Mouse (Mus musculus) cerebellum, adult 9-10 months (tissue): ENCODE results near the gene Ndst2.
"Not testable (repeated sequence)": the region's sequence is repeated elsewhere in the genome, so short reads cannot be mapped to it uniquely, and the experiment has no call there.

Experiments used
- DNase-seq: peaks from one replicate; pipeline ENCODE4 v3.0.0; 2022

Gene Ndst2

DNA sequence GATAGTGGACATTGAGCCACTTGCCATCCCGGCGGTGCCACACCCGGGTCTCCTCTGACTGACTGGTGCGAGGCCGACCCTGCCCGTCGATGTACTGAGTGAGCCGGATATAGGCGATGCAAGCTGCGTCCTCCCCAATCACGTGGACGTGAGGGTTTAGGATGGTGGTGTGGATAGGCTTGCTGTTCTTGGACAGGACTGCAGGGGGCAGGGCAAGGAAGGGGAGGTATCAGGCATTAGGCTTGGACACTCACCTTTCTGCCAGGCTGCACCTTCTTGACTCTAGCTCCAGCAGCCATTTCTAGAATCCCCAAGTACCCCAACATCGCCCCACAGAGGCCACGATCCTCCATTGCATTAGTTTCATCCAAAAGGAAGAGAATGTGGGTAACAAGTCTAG lies 2.9 kb upstream of the Ndst2 start:
- peak; percentile 62 for DNase-seq

DNA sequence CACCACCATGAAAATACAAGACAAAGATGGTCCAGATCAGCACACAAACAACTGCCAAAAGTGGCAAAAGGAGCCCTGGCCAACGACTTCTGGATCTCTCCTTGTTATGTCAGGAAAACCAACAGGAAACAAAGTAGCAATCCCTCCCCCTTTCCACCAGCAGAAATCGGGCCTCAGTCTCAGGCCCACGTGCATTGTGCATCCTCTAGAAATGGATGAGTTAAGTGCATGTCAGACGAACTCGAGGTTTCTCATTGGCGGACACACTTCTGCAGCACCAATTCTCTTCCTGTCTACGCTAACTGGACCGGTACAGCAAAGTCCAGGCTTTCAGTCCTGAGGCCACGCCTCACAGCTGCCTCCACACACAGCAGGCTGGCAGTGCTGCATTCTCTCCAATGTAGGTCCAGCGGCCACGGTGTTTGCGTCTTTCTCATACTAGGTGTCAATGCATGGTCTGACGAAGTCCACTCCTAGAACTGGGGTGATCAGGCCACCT lies 1.6 kb upstream of the Ndst2 start:
- no peak for DNase-seq

DNA sequence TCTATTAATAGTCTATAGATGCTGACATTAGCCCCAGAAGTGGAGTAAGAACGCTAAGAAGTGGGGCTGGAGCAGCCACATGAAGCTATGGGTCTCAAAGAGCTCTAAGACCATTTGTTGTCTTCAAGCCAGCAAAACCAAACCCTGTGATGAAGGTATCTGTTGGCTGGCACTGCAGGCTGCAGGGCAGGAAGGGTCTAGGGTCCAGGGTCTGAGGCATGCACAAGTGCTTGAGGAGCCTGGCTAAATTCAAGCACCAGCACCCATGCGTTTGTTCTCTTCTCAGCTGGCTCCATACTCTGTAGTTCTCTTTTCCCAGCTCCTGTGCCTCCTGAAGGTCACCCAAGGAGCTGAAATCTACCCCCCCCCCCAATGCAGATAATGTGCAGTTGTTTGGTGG lies 690 bp upstream of the Ndst2 start:
- DNase-seq, result no peak

DNA sequence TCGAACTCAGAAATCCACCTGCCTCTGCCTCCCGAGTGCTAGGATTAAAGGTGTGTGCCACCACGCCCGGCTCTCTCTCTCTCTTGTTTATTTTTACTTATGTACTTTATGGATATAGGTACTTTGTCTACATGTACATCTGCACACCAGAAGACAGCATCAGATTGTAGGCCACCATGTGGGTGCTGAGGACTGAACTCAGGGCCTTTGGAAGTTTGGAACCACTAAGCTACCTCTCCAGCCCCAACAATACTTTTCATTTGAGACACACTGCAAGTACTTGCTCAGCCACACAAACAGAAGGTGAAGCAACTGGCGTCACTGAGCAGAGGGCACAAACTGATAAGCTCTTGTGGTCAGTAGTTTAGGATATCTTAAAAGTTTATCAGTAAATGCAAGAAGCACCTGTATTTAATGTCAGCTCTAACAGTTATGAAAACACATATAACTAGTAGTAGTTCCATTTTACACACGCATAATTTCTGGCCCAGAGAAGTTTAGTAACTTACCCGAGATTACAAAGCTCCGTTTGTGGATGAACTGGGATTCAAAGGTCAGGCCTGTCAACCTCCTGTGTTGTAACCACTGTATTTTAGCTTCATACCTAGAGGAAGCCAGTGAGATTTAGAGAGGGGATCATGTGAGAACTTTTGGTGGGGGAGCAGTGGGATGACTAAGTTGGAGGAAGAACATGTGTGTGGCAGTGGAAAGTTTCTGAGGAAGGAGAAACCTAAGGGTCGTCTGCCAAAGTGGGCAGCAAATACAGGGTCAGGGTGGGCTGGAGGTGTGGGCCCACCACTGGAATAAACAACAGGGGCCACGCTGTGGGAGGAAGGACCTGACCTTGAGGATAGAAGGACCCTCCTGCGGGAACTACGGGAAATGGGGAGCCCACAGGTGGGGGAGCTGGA lies 1.1 kb downstream of the Ndst2 start:
- no peak for DNase-seq

DNA sequence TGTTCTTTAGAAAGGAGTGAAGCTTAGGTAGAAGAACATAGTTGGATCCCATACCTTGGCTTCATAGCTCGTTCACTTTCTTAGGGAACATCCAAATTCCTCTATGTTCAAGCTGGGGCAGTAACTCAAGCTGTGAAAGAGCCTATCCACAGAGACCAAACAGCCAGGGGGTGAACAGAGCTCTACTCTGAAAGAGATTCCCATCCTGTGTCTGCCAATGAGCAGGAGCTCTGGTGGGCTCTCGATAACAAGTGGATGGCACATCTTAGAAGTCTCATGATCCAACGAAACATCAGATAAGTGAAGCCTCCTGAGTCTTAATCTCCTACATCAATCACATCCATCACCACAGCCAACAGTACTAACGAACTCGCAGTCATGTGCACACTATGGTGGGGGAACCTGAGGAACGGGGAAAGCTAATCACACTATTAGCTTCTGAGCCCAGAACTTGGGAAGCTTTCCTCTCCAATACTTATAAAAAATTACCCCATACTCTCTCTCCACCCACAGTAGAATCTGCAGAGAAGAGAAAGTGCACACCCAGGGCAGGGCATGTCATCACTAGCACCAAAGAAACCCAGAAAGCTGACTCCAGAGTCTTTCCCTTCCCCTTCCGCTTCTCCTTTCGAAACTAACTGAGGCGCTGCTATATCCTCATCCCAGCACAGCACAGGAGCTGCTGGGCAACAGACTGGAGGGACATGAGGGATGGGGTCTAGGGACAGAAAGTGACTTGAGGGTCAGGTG lies 3.3 kb downstream of the Ndst2 start:
- no peak for DNase-seq

DNA sequence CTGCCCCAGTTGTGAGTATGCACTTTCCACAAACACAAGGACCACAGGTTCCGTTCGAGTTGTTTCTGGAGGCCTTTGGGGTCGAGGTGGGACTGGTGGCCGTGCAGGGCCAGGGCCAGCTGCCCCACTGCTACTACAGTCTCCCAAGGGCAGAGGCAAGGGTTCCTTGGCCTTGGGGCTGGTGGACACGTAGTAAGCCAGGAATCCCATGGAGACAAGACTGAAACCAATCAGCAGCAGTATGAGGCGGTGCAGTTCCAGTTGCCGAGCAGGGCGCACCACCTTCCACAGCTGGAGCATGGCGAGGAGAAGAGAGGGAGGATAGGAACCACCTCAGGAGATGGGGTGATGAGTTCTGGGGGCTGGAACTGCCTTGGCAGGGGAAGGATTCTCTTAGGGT lies 4.5 kb downstream of the Ndst2 start:
- no peak for DNase-seq

DNA sequence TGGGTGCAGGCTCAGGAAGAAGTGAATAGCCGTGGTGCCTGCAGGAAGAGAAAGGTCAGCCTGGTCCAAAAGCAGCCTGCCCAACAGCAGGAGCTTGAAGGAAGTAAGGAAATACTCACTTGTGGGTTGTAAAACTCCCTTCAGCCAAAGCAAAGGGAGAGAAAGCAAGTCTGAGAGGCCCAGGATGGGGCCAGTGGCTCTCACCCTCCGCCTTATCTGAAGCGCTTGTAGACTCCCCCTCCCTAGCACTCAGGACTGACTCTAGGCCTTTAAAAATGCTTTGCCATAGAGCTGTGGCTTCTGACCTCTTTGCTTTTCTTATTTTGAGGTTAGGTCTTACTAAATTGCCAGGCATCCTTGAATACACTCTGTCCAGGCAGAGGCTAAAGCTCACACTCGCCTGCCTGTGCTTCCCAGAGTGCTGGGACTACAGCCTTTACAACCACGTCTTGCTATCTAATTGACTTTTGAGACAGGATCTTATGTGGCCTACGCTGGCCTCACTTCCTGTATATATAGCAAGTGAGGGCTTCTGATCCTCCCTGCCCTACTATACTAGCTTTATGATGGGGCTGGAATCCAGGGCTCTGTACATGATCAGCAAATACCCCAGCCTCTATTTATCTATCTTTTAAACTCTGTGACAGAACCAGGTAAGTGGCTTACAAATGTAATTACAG lies 8.6 kb downstream of the Ndst2 start:
- DNase-seq, result no peak

DNA sequence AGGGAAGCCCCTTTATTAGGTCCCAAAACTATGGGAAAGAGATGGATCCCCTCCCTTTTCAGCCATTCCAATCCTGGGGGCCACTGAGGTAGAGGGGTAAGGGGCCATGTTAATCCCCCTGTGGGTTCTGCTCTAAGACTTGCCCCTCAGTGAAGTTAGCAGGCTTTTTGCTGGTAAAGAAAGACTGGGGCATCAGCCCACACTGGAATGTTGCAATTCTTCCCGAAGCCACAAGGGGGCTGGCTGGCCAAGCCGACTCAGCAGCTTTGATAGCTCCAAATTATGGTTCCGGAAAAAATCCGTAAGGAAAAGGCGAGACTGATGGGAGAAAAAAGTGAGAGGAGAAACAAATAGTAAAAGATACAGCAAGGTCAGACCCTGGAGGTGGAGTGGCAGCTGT lies 10.3 kb downstream of the Ndst2 start:
- DNase-seq, result no peak

DNA sequence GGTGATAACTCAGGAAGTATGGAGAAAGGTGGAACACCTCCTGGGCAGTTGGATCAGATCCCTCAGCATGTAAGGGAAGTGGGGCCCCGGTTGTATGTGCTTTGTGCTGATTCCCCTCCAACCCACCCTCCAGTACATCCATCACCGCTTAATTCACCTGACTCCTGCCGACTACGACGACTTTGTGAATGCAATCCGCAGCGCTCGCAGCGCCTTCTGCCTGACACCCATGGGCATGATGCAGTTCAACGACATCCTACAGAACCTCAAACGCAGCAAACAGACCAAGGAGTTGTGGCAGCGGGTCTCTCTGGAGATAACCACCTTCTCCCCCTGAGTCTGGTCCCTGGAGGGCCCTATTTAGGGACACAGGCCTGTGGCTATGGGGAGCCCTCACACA lies 11.4 kb downstream of the Ndst2 start:
- no peak for DNase-seq

DNA sequence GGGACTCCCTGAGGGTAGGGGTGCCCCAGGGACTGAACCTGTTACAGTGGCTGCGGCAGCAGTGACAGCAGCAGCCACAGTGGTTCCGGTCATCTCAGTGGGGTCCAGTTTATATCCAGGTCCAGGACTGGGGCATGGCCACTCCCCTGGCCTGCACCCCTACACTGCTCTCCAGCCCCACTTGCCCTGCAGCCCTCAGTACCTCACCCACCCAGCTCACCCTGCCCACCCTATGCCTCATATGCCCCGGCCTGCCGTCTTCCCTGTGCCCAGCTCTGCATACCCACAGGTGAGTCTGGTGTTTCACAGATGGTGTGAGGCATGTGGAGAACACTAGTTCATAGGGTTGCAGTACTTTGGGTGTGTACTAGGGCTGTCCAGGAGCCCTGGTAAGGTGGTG lies 13.0 kb downstream of the Ndst2 start:
- DNase-seq, result no peak

DNA sequence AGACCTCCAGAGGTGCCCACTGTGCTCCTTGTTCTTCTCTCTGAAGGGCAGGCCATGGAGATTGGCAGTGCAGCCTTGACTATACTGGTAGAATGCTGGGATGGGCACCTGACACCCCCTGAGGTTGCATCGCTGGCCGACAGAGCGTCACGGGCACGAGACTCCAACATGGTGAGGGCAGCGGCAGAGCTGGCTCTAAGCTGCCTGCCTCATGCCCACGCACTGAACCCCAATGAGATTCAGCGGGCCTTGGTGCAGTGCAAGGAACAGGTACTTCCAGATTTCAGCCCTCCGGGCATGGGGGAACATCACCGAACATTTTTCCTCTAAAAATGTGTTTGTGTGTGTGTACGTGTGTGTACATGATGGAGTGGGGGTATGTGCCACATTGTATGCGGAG lies 14.6 kb downstream of the Ndst2 start:
- DNase-seq, result no peak

DNA sequence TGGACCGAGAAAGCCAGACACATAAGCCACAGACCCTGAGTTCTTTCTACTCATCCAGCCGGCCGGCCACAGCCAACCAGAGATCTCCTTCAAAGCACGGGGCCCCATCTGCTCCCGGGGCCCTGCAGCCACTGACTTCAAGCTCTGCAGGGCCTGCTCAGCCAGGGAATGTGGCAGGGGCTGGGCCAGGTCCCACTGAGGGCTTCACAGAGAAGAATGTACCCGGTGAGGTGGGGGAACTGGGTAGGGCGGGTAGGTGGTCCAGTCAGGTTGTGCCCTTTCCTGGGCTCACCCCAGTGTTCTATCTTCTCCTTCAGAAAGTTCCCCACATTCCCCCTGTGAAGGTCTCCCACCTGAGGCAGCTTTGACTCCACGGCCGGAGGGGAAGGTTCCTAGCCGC lies 15.9 kb downstream of the Ndst2 start:
- no peak for DNase-seq

DNA sequence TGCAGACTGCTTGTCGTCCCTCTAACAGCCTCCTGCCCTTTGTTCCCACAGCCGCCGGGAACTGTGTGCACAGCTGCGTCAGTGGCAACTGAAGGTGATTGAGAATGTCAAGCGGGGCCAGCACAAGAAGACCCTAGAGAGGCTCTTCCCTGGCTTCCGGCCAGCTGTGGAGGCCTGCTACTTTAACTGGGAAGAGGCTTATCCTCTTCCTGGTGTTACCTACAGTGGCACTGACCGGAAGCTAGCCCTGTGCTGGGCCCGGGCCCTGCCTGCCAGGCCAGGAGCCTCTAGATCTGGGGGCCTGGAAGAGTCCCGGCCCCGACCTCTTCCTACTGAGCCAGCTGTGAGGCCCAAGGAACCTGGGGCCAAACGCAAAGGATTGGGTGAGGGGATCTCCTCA lies 20.5 kb downstream of the Ndst2 start:
- no peak for DNase-seq

DNA sequence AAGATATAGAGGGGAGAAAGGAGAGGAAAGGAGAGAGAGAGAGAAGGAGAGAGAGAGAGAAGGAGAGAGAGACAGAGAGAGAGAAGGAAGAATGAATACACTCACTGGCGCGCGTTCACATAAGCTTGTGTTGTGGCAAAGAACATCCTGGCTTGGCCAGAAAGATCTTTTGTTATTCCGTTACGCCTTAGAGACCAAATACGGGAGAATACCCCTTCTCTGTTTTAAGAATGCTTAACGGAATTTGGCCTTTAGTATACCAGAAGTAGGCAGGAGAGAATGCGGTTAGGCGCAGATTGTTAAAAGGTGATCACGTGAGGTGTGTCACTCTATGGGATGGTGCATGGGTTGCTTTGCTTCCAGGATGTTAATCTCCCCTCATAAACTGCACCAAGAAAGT lies 26.1 kb downstream of the Ndst2 start:
- DNase-seq, result no peak

DNA sequence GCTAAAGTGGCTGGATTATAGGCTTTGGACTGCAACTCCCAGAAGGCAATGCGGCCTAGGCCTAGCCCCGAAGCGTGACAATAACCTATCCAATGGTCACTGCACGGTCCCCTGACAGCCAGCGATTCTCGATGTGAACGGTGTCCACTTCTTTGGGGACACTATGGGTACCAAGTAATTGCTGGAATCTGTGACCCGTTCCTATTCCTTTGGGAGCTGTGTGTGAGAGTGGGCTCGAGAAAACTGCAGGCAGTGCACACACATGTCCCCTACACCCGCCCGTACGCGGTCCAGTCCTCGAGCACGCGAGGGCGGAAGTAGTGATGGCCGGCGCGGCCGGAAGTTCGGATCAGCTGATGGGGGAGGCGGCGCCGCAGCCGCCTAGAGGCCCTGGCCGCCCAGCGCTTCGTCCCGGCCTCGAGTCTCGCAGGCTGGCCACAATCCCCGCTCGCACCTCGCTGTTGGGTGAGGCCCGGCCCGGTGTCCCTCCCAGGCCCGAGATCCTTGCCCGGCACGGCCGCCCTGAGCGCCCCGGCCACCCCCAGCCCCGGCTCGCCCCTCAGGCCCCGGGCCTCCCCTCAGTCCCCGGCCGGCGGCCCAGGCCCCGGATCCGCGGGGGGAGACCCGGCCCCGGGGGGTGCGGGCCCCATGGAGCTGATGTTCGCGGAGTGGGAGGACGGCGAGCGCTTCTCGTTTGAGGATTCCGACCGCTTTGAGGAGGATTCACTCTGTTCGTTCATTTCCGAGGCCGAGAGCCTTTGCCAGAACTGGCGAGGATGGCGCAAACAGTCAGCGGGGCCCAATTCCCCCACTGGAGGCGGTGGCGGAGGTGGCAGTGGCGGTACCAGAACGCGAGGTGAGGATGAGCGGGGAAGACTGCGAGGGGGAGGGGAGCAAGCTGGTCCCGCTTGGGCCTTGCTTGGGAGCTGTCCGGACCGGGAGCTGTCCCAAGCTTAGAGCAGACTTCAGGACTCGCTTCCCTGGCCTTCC lies 26.9 kb downstream of the Ndst2 start, which contains the start of gene Zswim8:
TSS of gene Zswim8 (plus strand) at position 352 of the 990 bp plus-strand sequence.
- peak; percentile 89 for DNase-seq

DNA sequence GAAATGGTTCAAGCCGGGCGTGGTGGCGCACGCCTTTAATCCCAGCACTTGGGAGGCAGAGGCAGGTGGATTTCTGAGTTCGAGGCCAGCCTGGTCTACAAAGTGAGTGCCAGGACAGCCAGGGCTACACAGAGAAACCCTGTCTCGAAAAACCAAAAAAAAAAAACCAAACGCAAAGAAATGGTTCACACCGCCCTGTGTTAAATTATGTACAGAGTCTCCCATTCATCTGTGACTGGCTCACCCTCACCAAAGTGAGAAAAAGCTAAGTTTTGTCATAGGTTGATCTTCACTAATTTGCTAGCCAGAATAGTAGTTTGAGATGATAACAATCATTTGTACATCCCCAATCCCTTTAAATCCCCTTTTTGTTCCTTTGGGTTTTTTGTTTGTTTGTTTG lies 30.9 kb downstream of the Ndst2 start:
- not testable (repeated sequence) for DNase-seq

DNA sequence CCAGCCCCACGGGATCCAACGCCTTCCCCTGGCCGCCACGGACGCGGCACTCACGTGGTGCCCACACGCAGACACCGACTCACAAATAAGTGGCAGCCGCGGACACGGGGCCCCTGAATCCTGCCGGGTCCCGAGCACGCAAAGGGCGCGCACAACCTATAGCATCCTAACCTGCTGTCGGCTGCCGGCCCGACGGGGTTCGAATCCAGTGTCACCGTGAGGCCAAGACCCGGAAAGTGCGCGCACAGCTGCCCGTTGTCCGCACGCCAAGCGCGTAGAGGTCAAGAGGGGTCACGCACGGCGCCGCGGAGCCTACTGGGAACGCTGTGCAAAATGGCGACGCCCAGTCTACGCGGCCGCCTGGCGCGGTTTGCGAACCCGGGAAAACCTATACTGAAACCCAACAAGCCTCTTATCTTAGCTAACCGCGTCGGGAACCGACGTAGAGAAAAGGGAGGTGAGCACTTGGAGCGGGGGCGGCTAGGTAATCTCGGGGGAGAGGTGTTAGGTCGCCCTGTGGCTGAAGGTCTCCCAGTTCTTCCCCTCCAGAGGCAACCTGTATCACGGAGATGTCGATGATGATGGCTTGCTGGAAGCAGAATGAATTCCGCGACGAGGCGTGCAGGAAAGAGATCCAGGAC lies 31.5 kb downstream of the Ndst2 start, which contains the start of gene Chchd1:
TSS of gene Chchd1 (plus strand) at position 266 of the 641 bp plus-strand sequence.
- DNase-seq, result peak; percentile 90

DNA sequence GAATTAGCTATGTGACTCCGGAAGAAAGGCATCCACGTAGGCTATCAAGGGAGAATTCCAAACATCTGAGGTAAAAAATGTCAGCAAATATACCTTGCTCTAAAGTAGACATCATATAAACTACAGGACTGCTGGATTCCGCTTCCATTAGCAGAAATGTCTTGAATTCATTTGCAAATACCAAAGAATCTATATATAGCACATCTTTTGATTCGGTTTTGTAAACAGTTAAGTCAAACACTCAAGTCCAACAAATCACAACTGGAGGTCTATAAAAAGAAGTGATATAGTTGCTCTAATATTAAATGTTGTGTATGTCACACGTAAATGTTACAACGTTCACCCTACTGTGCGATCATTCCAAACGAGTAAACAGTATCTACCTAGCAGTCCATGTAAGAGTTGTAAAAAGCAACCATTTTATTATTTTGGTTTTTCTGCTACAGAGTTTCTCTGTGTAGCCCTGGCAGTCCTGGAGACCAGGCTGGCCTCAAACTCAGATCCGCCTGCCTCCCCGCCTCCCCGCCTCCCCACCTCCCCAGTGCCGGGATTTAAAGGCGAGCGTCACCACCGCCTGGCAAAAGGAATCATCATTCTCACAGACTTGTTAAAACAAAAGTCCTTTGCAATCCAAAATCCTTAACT lies 32.1 kb downstream of the Ndst2 start:
- no peak for DNase-seq

DNA sequence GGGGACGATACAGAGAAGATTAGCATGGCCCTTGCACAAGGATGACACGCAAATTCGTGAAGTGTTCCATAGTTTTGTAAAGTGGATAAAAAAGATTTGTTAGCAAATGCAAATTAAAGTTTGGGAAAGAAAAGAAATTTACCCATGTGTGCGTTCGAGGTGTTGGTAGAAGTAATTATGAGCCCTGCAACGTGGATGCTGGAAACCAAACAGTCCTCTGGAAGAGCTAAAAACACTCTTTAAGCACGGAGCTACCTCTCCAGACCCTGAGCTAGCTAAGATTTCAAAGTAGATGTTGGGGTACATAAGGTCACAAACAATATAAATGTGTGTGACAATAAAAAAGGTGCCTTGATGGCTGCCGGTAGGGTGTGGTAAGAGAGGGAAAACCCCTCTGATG lies 32.8 kb downstream of the Ndst2 start:
- DNase-seq, result no peak

DNA sequence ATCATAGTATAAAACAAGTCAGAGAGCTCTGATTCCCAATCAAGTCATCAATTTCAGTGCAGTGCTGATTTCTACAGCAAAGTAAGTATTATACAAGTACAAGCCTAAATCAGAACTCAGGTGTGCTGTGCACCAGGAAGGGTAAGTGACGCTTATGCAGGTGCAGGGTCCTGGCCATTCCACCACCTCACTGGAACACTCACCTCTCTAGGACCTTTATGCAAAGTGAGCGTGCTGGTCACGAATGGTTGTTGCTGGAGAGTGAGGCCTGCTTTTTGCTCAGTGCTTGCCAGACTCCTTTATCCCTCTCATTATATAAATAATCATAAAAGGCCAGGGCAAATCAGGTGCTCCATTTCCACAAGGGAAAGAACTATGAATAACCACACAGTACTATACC lies 34.0 kb downstream of the Ndst2 start:
- DNase-seq, result no peak

DNA sequence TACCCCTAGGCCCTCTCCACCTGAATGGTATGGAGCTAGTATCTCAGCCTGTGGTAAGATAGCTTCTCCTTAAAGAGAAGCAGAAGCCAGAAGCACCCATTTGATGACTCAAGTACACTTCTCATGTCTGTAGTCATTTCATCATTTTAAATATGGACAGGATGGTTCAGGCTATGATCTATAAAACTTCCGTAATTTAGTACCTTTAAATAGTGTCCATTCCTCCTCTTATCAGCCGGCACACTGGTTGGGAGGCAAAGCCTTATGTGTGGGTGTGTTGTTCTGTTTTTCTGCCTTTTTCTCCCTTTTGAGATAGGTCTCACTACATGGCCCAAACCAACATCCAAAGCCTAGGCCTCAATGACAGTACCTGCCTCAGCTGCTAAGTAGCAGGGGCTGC lies 35.8 kb downstream of the Ndst2 start:
- DNase-seq, result no peak
